Mouse (Mus musculus) cerebellum, adult 2 months (tissue): Measurements from ENCODE around the gene Thsd7a.

Experiments
- CTCF ChIP-seq: fragments of 200-500 bp; IDR thresholded peaks from 2 replicates; pipeline ENCODE4 v1.5.1; 2011; ENCODE audit warnings: low read depth, mild to moderate bottlenecking, control low read depth, low read length, moderate library complexity, borderline replicate concordance; ENCODE audit not compliant: insufficient read depth
- POLR2A ChIP-seq: fragments of 200-500 bp; IDR thresholded peaks from 2 replicates; pipeline ENCODE4 v1.6.1; 2011; ENCODE audit warnings: low read length, control low read depth, borderline replicate concordance; ENCODE audit not compliant: insufficient read depth

DNA sequence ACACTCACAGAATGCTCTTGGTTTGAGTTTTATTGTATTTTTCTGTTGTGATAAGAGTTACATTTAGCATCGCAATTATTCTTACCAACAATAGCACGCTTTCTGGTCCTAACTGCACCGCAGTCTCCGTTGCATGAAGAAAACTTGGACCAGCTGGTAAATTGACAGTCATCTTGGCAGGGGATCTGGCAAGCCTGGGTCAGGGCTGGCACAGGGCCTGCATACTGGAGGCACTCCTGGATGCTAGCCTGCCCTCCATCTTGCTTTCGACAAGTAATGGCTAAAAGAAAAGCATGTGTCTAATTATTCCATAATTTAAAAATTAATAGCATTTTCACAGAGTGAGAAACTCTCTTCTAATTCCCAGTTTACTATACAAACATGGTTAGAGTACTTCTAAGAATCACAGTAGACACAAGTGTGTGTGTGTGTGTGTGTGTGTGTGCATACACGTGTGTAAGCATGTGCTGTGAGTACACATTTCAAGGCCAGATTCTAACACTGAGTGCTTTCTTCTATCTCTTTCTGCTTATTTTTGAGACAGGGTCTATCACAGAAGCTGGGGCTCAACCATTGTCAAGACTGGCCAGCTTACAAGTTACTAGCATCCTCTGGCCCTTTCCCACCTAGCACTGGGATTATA is 368.0 kb downstream of the Thsd7a start:
- no peak for TF ChIP-seq CTCF
- no peak for TF ChIP-seq POLR2A
